Mouse (Mus musculus) lung, adult 2 months (tissue): ENCODE measurements around the gene 9030612E09Rik.

ENCODE experiments used
- CTCF ChIP-seq: fragments of 200-500 bp; IDR thresholded peaks from 2 replicates; pipeline ENCODE4 v1.5.1; 2011; ENCODE audit warnings: mild to moderate bottlenecking, low read length, control low read depth; ENCODE audit not compliant: insufficient read depth
- POLR2A ChIP-seq: fragments of 200-500 bp; IDR thresholded peaks from 2 replicates; pipeline ENCODE4 v1.6.1; 2011; ENCODE audit warnings: low read depth, mild to moderate bottlenecking, control low read depth, low read length, borderline replicate concordance; ENCODE audit errors: extremely low read depth

DNA sequence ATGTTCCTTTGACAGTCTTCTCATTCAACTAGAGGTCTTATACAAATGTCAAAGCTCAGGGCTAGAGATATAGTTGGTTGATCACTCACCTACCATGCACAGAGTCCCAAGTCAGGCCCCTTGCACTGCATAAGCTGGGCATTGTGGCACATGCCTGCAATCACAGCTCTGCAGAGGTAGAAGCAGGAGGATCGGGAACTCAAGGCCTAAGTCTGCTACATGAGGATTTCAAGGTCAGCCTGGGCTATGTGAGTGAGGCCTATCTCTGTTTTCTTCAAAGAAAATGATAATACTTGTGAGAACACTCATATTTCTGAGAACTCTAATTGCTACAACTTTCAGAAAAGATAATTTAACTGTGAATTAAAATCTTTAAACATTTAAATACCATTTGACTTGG is 8.4 kb upstream of the 9030612E09Rik start:
- TF ChIP-seq POLR2A (no peak), CTCF (no peak)
